Mouse (Mus musculus): ENCODE measurements at regions not wholly inside any gene's neighbourhood (a gene's known extent, or its start where the extent isn't known, plus 50 kb on each side); places are given as distances from the start of the nearest gene placed in this dataset.
"Not testable (repeated sequence)": the region's sequence is repeated elsewhere in the genome, so short reads cannot be mapped to it uniquely, and the experiment has no call there.

DNA sequence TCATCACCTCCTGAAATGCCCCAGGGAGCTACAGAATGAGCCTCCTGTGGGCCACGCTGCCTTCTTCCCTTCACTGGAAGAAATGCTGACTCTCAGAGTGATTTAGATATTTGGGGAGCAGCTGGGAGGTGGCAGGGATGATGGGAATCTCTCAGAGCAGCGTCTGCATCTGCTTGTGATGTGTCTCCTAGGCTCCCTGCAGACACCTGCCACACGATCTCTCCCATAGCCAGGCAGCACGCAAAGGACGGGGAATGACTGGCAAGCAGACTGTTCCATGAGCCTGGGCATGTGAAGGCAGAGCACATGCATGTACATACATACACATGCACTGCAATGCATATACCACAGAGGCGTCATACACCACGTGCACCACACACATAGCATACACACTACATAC is 133.4 kb upstream of the Gadl1 start:
- no peak for DNase-seq (ENCODE audit: low read depth, low spot score)

DNA sequence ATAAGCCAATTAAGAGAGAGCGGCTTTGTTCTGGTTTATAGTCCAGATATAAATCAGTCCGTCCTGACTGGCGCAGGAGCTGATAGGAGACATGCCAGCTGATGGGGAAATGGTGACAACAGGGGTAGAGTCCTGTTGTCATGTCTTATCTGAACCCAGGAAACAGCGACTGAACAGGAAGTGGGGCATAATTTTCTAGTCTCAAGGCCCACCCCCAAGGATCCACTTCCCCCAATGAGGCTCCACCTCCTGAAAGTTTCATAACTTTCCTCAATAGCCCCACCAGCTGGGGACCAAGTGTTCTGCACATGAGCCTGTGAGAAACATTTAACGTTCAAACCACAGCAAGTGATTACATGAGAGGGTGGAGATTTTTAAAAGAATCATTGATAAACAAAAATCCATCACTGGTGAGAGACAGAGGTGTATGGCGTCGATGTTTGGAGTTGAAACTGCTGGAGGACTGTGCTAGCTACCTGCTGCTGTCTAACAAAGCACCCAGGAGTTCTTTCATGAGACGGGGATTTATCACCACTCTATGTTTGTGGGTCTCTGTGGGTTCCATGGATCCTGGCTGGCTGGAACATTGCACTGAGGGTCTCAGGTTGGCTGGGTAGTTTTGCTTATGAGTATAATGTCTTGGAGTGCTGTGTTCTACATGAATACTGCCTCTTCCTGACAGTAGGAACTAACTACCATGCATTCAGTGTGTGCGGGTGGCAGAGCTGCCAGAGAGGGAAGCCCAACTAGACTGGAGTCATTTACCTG is 132.0 kb upstream of the Gadl1 start:
- DNase-seq (ENCODE audit: low read depth, low spot score) = no peak

DNA sequence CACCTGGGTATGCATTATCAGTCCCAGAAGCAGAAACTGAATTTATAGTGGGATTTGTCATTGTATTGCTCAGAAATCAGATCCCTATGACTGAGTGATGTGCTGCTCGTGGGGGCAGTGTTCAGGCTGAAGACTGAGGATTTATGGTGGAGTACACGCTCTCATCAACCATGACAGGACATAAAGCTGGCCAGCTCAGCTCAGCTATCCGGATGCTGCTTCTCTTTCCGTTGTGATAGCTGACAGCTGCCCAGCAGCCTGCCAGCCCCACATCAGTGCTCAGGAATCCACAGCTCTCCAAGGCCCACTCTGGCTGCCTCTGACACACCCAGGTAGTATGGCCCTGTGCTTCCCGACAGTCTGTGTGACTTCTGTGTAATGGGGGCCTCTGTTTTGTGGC is 130.4 kb upstream of the Gadl1 start:
- DNase-seq (ENCODE audit: low read depth, low spot score) = no peak

DNA sequence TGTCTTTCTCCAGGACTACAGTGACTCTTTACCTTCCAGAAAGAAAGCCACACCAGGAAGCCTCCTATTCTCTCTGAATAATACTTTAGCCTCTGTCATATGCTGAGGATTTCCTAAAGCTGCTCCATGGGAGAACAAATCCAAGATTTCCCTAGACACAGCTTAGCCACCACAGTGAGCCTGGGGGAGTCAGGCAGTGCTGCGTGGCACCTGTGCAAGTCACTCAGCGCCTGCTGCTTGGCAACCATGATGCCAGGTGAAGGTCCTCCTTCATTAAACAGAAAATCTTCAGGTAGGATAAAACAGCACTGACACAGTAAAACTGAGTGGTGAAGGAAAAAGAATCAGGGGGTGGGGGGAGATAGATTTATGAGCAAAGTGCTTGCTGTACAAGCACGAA is 109.9 kb upstream of the Gadl1 start:
- DNase-seq (ENCODE audit: low read depth, low spot score) = no peak

DNA sequence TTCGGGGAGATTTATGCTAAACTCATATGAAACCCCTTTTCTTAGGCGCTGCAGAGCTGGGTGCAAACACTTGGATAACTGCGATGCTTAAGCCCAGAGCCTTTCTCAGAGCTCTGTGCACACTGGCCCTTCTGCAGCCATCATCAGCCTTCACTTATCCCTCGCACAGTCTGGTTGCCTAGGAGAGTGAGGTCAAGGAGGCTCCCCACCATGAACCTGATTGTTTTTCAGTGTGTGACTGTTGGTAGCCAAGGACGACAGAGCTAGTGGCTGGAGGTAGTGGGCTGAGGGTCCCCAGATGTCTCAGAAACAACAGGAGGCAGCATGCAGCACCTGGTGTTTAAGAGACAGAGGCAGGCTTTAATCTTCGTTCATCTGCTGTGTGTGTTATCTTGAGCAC is 108.6 kb upstream of the Gadl1 start:
- no peak for DNase-seq (ENCODE audit: low read depth, low spot score)

DNA sequence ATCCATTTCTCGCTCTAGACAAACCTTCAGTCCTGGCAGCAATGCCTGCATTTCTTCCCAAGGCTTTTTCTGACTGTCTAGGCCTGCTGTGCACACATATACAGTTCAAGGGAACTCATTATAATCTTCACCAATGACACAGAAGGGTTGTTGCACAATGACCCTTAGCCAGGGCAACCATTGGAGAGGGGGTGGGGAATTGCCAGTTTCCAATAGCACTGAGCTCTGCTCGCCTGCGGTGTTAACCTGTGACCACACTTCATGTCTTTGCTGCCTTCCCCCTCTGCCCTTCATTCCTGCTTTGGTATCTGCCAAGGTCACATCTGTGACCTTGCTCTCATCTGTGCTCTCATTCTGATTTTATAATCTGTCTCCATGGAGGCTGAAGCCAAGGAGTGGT is 106.2 kb upstream of the Gadl1 start:
- DNase-seq (ENCODE audit: low read depth, low spot score) = no peak

DNA sequence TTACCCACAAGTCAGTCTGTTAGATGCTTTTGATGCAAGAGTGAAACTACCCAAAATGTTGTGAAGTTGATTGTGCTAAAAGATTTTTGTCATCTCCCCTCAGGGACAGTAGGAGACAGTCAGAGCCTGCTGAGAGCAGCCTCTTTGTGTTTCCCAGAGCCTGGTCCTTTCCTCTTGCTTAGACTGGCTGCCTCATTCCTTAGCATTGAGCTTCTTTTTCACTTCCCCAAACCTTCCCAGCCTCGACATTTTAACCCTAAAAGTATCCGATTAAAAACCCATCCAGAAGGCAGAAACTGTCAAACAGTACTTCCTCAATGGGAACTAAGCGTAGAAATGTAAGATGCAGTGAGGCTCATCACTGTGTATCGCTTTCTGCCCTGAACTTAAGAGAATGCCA is 104.0 kb upstream of the Gadl1 start:
- DNase-seq (ENCODE audit: low read depth, low spot score) = no peak

DNA sequence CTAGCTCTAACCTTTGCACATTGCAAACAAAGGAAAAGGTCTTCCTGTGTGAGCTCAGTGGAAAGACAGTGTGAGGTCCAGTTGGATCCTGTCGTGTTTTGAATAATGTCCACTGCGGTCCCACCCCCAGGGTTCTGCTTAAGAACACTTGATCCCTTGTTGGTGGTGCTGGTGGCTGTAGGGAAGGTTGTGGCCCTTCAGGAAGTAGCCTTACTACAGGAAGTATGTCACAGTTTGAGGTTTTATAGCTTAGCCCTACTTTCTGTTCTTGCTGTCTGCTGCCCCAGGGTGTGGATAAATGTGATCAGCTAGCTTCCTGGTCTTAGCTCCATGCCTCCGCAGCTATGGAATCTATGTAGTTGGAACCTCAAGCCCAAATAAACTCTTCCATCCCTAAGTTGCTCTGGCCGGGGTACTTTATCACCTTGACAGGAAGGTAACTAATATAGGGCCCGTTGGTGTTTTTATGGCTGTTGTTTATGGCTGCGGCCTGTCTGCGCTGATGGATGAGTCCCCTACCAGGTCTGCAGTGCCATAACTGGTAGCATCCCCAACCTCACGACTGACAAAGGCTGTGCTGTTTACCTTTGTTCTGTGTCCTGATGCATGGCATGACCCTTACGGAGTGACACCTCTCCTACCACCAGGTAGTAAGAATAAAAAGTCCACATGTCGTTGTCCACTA is 103.1 kb upstream of the Gadl1 start:
- no peak for DNase-seq (ENCODE audit: low read depth, low spot score)

DNA sequence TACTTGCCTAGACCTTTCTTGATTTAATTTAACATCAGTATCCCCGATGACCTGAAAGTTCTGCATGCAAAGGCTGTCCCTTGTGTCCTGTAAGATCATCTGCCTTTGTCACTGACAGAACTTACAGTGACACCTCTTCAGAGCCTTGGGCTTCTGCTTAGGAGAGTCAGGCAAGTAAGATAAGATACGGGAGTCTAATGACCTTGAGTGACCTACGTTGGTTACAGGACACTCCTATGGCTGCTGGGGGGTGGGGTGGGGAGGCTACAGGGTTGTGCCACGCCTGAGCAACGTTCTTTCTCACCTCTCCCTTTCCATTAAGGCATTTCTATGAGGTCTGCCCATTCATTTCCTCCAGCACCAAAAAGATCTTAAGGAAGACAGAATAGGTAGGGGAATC is 69.1 kb upstream of the Gadl1 start:
- no peak for DNase-seq (ENCODE audit: low read depth, low spot score)

DNA sequence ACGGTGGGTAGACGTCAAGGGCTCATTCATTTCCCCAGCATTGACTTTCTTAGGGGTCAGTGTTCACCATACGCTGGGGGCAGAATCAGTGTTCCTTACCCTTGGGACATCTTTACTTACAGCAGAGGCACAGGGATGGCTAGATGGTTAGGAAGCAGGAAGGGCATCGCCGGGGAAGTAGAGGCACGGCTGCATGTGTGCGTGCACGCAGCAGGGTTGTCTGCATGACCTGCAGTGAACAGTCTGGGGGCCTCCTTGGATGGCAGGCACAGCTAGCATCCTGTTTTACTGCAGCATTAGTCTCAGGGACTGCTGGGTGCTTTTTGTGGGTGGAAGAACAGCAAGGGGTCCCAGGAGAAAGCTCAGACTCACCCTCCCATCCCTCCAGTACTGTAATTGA is 68.5 kb upstream of the Gadl1 start:
- DNase-seq (ENCODE audit: low read depth, low spot score) = no peak

DNA sequence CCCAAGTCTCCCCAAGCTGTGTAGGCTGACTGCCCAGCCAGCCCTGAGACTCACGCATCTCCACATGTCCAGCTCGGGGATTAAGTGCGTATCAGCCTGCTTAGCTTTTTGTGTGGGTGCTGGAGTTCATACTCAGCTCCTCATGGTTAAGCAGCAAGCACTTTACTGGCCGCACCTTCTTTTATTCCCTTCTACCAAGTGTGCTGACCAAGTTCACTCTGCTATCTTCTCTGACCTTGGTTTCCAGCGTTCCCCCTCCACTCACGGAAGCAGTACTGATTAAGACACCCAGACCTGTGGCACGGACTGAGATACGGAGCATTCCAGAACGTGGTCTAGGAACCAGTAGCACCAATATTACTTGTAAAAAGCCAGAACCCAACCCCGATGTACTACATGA is 67.6 kb upstream of the Gadl1 start:
- DNase-seq (ENCODE audit: low read depth, low spot score) = no peak

DNA sequence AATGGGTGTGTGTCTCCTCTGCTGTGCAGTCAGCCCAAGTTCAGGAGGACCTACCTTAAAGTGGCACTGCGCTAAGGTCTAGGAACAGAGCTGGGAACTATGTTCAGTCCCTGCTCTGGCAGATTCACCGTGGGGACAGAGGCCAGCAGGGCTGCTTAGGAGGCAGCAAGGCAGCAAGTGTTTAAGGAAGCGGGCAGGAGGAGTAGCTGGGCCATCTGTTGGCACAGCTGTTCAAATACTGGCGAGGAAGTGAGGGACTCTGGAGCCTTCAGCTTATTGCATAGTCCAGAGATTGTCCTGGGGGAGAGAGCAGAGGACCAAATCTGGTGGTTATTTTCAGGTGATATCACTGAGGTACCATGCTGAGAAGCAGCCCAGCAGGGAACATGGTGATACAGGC is 64.9 kb upstream of the Gadl1 start:
- DNase-seq (ENCODE audit: low read depth, low spot score) = no peak

DNA sequence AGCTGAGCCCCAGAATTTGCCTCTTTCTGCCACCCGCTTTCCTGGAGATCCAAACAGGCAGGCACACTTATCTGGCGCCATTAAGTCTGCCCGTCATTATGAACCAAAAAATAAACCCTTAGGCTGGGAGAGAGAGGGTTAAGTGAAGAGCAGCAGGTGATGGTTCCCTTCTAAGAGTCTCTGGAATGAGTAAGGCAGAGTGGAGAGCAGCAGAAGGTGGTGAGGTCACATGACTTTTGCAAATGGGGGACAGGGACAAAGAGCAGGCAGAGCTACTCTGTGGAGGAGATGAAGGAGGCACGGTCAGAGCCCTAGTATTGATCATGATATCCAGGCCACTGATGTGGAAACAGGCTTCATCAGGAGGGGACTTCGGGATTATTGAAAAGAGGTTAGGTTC is 64.2 kb upstream of the Gadl1 start:
- no peak for DNase-seq (ENCODE audit: low read depth, low spot score)

DNA sequence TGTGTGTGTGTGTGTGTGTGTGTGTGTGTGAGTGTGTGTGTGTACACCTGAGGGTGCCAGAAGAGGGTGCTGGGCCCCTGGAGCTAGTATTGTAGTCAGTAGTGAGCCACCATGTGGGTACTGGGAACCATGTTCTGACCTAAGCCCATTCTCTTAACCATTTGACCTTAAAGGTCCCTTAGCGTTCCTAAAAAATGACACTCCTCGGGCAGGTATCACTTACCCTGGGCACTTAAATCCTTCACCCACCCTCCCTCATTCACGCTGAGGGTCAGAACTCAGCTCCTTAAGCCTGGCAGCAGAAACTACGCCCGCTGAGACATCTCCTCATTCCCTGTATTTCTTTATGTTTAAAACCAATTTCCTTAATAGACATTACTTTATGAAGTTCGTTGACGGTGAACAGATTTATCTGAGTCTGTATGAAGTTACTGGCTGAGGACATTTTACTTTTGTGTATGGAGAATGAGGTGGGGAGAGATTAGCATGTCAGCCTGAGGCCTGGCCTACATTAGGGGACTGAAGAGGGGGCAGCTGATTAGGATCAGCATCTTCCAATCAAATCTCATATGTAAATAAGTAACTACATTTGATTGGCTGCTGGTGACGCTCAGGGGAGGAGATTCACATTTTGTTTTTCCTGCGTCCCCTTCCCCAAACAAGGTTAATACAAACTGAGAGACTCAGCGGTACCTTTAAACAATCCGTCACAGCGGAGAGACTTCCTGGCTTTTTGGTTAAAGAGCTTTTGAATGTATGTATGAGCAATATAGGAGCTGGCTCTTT is 61.8 kb upstream of the Gadl1 start:
- no peak for DNase-seq (ENCODE audit: low read depth, low spot score)

DNA sequence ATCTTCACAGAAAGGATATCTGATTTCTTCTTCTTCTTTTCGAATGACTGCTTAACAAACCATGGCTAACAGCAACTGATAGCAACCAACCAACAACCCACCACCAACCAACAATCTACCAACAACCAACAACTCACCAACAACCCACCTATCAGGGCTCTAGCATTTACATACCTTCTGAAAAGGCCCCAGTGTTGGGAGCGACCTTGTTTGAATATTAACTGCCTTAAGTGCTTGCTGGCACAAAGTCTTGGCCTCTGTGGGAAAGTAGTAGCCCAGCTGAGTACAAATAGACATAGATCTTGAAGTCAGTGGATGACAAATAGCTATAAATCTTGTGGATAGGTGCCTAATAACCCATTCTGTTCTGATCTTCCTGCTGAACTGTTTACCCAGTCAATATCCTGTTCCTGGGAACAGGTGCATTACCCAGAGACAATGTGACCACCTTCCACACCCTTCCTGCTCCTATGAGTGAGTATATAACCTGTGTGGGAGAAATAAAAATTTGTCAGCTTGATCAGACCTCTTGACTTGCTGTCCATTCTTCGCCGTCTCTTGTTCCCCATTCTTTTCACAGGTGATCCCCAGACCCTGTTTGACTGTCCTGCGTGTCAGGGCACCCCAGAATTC is 55.9 kb upstream of the Gadl1 start:
- not testable (repeated sequence) for DNase-seq (ENCODE audit: low read depth, low spot score)

DNA sequence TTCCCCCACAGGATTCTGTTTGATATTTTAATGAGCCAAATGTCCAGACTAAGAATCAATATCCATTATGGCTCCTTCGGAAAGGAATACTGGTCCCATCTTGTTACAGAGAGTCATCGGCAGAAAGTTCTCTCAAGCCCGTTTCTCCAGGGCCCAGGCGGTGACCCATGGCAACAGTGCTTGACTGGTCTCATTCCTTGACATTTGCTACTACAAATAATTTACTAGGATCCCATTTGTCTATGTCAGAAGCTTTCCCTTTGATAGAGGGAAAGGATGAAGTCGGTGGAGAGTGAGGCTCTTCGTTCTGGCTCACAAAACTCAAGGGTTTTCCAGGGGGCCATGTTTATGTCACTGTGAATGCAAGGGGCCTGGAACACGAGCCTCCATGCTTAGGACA is 52.0 kb upstream of the Gadl1 start:
- DNase-seq (ENCODE audit: low read depth, low spot score) = no peak

DNA sequence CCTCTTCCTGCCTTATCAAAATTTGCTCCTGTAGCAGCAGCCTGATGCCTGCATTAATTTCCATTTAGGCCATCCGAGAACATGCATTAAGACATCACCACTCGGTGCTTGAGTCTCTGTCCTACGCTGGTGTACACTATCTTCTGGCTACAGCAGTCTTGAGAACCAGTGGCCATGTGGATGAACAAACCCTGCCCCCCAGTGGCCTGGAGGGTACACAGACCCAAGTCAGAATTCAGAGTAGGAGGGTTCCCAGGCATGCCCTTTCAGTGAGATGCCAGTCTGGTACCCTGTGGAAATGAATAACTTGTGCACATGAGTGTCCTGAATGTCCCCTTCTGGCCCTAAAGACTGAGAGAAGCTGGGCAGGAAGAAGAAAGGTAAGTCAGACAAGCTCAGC is 50.4 kb upstream of the Gadl1 start:
- DNase-seq (ENCODE audit: low read depth, low spot score) = no peak

Measured in retina, adult 2 months (tissue).